Mouse (Mus musculus): Measurements from ENCODE around the gene Abcc9. TPM values are rescaled to one million over a fixed set of nuclear protein-coding genes. Genes with fewer than 3 reads are reported as not detected.
"Not testable (repeated sequence)": the region's sequence is repeated elsewhere in the genome, so short reads cannot be mapped to it uniquely, and the experiment has no call there.

The Abcc9 gene
- polyA plus RNA-seq, 1 experiment from 2014 or later, result 3.4 TPM

DNA sequence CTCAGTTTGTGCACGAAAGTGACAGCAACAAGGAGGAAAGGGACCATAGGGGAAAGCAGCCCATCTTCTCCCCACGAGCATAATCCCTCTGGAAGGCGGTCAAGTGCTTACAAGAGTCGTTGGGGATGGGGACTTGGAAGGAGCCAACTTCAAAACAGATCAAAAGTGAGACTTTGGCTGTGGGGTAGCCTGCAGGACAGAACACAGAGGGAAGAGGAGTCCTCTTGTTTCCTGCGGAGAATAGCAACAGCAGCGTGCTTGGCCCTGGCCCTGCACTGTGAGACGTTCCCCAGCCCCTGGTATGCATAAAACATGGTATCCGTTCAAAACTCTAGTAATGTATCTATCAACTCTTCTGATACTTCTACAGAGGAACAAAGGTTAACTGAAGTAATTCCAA, 1.4 kb downstream of the Abcc9 start:
- no peak overlapping the region for H3K9ac ChIP-seq
- no peaks in the 10 kb centered on the region for H3K9me3 ChIP-seq
- no peak overlapping the region for H3K27ac ChIP-seq (replicated peaks)
- H3K27me3 ChIP-seq, result peaks cover 14% of the 10 kb centered on the region
- no peak for ATAC-seq (ENCODE audit: low read depth)
- no peak overlapping the region for H3K4me3 ChIP-seq
- WGBS, result 71% methylated on average over 8 of the region's 8 CpGs
- no peak overlapping the region for H3K4me2 ChIP-seq
- no peaks in the 10 kb centered on the region for H3K36me3 ChIP-seq
- H3K4me1 ChIP-seq (replicated peaks), result peaks cover 8% of the 10 kb centered on the region

DNA sequence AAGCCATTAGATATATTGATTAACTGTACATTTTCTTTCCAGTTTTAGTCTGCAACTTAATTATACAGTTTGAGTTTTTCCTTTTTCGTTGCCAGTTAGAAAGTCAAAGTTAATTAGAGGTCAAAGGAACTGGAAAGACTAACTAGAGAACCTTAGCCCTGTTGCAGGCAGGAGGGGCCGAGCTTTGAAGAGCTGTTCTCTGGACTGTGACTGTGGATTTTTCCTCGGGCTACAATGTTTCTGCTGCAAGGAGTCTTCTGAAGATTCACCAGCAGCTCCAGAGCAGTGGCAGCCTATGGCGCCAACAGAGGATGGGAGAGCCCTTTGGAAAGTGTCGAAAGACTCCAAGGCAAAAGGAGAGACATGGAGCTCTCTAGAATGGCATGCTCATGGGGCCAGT, 10.0 kb downstream of the Abcc9 start:
- no peak overlapping the region for H3K9ac ChIP-seq
- no peaks in the 10 kb centered on the region for H3K27me3 ChIP-seq
- no peak overlapping the region for H3K27ac ChIP-seq (replicated peaks)
- H3K4me2 ChIP-seq, result no peak overlapping the region
- no peaks in the 10 kb centered on the region for H3K9me3 ChIP-seq
- no peaks in the 10 kb centered on the region for H3K4me1 ChIP-seq (replicated peaks)
- no peak for ATAC-seq (ENCODE audit: low read depth)
- H3K4me3 ChIP-seq, result no peak overlapping the region
- H3K36me3 ChIP-seq, result no peaks in the 10 kb centered on the region
- 79% methylated on average over 5 of the region's 5 CpGs for WGBS

GRCm38 (mm10) chr6:142689673-142690072, 12.4 kb downstream of the Abcc9 start:
- ATAC-seq (ENCODE audit: low read depth), result no peak
- Histone ChIP-seq H3K4me1 (replicated peaks) (no peaks in the 10 kb centered on the region), H3K36me3 (no peaks in the 10 kb centered on the region), H3K9ac (no peak overlapping the region), H3K9me3 (no peaks in the 10 kb centered on the region), H3K4me3 (no peak overlapping the region), H3K27me3 (no peaks in the 10 kb centered on the region), H3K4me2 (no peak overlapping the region), H3K27ac (replicated peaks) (no peak overlapping the region)
- WGBS, result 91% methylated on average over 11 of the region's 11 CpGs

GRCm38 (mm10) chr6:142682985-142683691, 19.0 kb downstream of the Abcc9 start:
- no peaks in the 10 kb centered on the region for H3K36me3 ChIP-seq
- 56% methylated on average over 7 of the region's 7 CpGs for WGBS
- no peak overlapping the region for H3K4me3 ChIP-seq
- no peak overlapping the region for H3K4me2 ChIP-seq
- ATAC-seq (ENCODE audit: low read depth), result peak; percentile 88
- peak overlapping the region; percentile 42; the same call in 1 of the 2 replicates for H3K27ac ChIP-seq (replicated peaks)
- no peaks in the 10 kb centered on the region for H3K9me3 ChIP-seq
- no peaks in the 10 kb centered on the region for H3K27me3 ChIP-seq
- H3K4me1 ChIP-seq (replicated peaks), result 0 out of 2 replicates have a peak, but pooled peaks cover 2% of the 10 kb centered on the region
- no peak overlapping the region for H3K9ac ChIP-seq

GRCm38 (mm10) chr6:142670021-142670420, 32.1 kb downstream of the Abcc9 start:
- ATAC-seq (ENCODE audit: low read depth), result no peak
- Histone ChIP-seq H3K4me2 (no peak overlapping the region), H3K27me3 (no peaks in the 10 kb centered on the region), H3K4me3 (no peak overlapping the region), H3K27ac (replicated peaks) (no peak overlapping the region), H3K9me3 (no peaks in the 10 kb centered on the region), H3K4me1 (replicated peaks) (no peaks in the 10 kb centered on the region), H3K36me3 (no peaks in the 10 kb centered on the region), H3K9ac (no peak overlapping the region)
- 93% methylated on average over 2 of the region's 2 CpGs for WGBS

- Histone ChIP-seq H3K4me3 (no peak overlapping the region), H3K4me1 (replicated peaks) (no peaks in the 10 kb centered on the region), H3K9me3 (no peaks in the 10 kb centered on the region), H3K27me3 (no peaks in the 10 kb centered on the region), H3K9ac (no peak overlapping the region), H3K27ac (replicated peaks) (no peak overlapping the region), H3K4me2 (no peak overlapping the region), H3K36me3 (no peaks in the 10 kb centered on the region)
- 95% methylated on average over 6 of the region's 6 CpGs for WGBS
- no peak for ATAC-seq (ENCODE audit: low read depth)
Measured at GRCm38 (mm10) chr6:142669343-142669742, 32.8 kb downstream of the Abcc9 start.

DNA sequence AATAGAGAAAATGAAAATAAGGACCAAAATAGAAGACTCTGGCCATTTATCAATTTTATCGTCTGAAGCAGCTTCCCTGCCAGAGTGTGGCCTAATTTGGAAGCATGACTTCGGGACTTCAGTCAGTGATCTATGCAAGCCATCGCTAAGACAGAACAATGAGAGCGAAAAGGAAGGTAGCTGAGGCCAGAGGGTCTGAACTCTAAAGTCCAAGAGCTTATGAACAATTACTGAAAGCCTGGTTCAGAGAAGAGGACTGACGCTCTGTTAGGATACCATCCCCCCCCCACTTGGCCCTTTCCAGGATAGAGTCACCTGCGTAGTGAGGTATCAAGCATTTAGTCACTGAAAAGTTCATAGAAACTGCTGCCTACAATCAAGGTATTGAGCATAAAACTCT, 33.3 kb downstream of the Abcc9 start:
- Histone ChIP-seq H3K27ac (replicated peaks) (no peak overlapping the region), H3K4me3 (no peak overlapping the region)
- ATAC-seq (ENCODE audit: low read depth), result no peak

GRCm38 (mm10) chr6:142668419-142668766, 33.7 kb downstream of the Abcc9 start:
- no peak overlapping the region for H3K9ac ChIP-seq
- H3K27ac ChIP-seq (replicated peaks), result no peak overlapping the region
- no peak overlapping the region for H3K4me2 ChIP-seq
- no peak overlapping the region for H3K4me3 ChIP-seq
- WGBS, result 36% methylated on average over 1 of the region's 1 CpGs
- no peaks in the 10 kb centered on the region for H3K4me1 ChIP-seq (replicated peaks)
- ATAC-seq (ENCODE audit: low read depth), result no peak
- no peaks in the 10 kb centered on the region for H3K36me3 ChIP-seq
- H3K9me3 ChIP-seq, result no peaks in the 10 kb centered on the region
- no peaks in the 10 kb centered on the region for H3K27me3 ChIP-seq

More for the DNA sequence above, 33.3 kb downstream of the Abcc9 start:
- Histone ChIP-seq H3K9ac (no peak overlapping the region), H3K4me1 (replicated peaks) (no peaks in the 10 kb centered on the region), H3K9me3 (no peaks in the 10 kb centered on the region), H3K36me3 (no peaks in the 10 kb centered on the region), H3K4me2 (no peak overlapping the region), H3K27me3 (no peaks in the 10 kb centered on the region)
- WGBS, result 83% methylated on average over 6 of the region's 6 CpGs

DNA sequence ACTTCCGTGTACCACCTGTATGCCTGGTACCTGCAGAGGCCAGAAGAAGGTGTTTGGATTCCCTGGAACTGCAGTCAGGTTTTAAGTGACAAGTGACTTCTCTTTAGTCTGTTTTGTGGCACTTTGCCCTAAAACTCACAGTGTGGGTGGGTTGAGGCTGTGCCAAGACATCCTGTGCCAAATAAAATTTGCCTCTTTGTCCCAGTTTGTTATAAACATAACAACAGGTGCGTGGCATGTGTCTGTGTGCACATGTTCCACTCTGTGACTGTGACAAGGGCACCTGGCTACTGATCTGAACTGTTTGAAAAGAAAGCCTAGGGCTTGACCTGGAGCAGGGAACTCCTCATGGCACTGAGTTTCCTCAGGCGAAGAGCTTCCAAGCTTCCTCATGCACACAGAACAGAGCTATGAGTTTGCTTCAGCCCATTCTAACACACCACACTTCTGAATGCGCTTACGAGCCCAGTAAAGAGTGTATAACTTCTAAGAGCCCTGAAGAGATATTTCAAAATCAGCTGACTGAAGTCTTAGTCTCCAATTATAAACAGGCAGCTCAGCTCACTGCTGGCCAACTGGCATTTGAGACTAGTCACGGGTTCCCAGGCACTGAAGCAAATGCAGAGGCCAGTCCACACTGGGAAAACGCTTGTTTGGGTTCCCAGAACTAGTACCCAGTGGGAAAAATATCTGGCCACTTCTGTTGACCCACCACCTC, 34.3 kb downstream of the Abcc9 start:
- ATAC-seq (ENCODE audit: low read depth), result no peak

DNA sequence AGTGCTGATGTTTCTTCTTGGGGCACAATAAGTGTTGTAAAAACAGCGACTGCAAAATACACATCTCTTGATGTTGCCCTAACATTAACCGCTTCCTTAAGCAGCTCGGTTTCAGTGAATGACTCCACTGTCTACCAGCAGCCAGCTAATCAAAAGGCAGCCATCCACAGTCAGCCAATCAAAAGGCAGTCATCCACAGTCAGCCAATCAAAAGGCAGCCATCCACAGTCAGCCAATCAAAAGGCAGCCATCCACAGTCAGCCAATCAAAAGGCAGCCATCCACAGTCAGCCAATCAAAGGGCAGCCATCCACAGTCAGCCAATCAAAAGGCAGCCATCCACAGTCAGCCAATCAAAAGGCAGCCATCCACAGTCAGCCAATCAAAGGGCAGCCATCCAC, 40.1 kb downstream of the Abcc9 start:
- not testable (repeated sequence) for H3K9me3 ChIP-seq; H3K27me3 ChIP-seq; H3K4me1 ChIP-seq (replicated peaks); ATAC-seq (ENCODE audit: low read depth); H3K4me2 ChIP-seq; H3K36me3 ChIP-seq; H3K4me3 ChIP-seq; H3K9ac ChIP-seq; H3K27ac ChIP-seq (replicated peaks)
- 92% methylated on average over 3 of the region's 3 CpGs for WGBS

More for the DNA sequence above, 34.3 kb downstream of the Abcc9 start:
- no peak overlapping the region for H3K9ac ChIP-seq
- H3K27ac ChIP-seq (replicated peaks), result no peak overlapping the region
- 86% methylated on average over 7 of the region's 7 CpGs for WGBS
- H3K36me3 ChIP-seq, result no peaks in the 10 kb centered on the region
- H3K27me3 ChIP-seq, result no peaks in the 10 kb centered on the region
- H3K9me3 ChIP-seq, result no peaks in the 10 kb centered on the region
- no peak overlapping the region for H3K4me2 ChIP-seq
- H3K4me1 ChIP-seq (replicated peaks), result no peaks in the 10 kb centered on the region
- H3K4me3 ChIP-seq, result no peak overlapping the region

- H3K4me2 ChIP-seq, result no peak overlapping the region
- no peak overlapping the region for H3K27ac ChIP-seq (replicated peaks)
- no peaks in the 10 kb centered on the region for H3K36me3 ChIP-seq
- H3K4me3 ChIP-seq, result no peak overlapping the region
- no peak for ATAC-seq (ENCODE audit: low read depth)
- H3K9me3 ChIP-seq, result no peaks in the 10 kb centered on the region
- WGBS, result 66% methylated on average over 5 of the region's 5 CpGs
- H3K9ac ChIP-seq, result no peak overlapping the region
- no peaks in the 10 kb centered on the region for H3K27me3 ChIP-seq
- no peaks in the 10 kb centered on the region for H3K4me1 ChIP-seq (replicated peaks)
Measured at GRCm38 (mm10) chr6:142659038-142659437, 43.1 kb downstream of the Abcc9 start.

DNA sequence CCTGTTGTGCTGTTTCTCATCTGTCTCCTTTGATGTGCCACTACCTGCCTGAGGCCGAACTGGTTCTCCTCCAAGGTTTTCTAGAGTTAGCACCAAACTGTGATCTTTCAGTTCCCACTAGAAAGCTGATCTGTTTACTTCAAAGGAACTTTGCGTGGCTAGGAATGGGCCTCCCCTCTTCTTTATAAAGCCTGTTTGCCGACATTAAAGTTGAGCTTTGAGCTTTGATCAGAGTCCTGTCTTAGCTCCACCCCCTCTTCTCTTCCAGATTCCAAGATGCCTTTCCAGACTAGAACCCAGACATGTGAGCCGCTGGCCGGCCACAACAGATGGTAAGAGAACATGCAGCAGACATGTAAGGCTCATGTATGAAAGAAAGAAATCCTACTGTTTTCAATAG, 47.6 kb downstream of the Abcc9 start:
- Histone ChIP-seq H3K4me2 (no peak overlapping the region), H3K36me3 (no peaks in the 10 kb centered on the region), H3K9ac (no peak overlapping the region), H3K9me3 (no peaks in the 10 kb centered on the region), H3K4me3 (no peak overlapping the region), H3K27me3 (no peaks in the 10 kb centered on the region), H3K4me1 (replicated peaks) (no peaks in the 10 kb centered on the region), H3K27ac (replicated peaks) (no peak overlapping the region)
- WGBS, result 62% methylated on average over 5 of the region's 5 CpGs
- ATAC-seq (ENCODE audit: low read depth), result no peak

- no peaks in the 10 kb centered on the region for H3K36me3 ChIP-seq
- H3K4me1 ChIP-seq (replicated peaks), result no peaks in the 10 kb centered on the region
- 76% methylated on average over 1 of the region's 1 CpGs for WGBS
- H3K9me3 ChIP-seq, result no peaks in the 10 kb centered on the region
- no peak overlapping the region for H3K27ac ChIP-seq (replicated peaks)
- no peak overlapping the region for H3K4me2 ChIP-seq
- no peak for ATAC-seq (ENCODE audit: low read depth)
- no peak overlapping the region for H3K4me3 ChIP-seq
- H3K27me3 ChIP-seq, result no peaks in the 10 kb centered on the region
- H3K9ac ChIP-seq, result no peak overlapping the region
Measured at GRCm38 (mm10) chr6:142652175-142652574, 49.9 kb downstream of the Abcc9 start.
